Mouse (Mus musculus): ENCODE data around the gene Hist2h4.
"Not testable (repeated sequence)": the region's sequence is repeated elsewhere in the genome, so short reads cannot be mapped to it uniquely, and the experiment has no call there.

Hist2h4 gene

GRCm38 (mm10) chr3:96268776-96269378, 5.8 kb upstream of the Hist2h4 start:
- not testable (repeated sequence) for DNase-seq

GRCm38 (mm10) chr3:96268051-96268775, 5.1 kb upstream of the Hist2h4 start, which contains the start of gene Hist2h3b:
Gene Hist2h3b (plus strand): TSS chr3:96268654.
- DNase-seq: peak; percentile 86

GRCm38 (mm10) chr3:96267541-96267940, 4.4 kb upstream of the Hist2h4 start:
- DNase-seq: no peak

GRCm38 (mm10) chr3:96266132-96266710, 3.1 kb upstream of the Hist2h4 start:
- no peak for DNase-seq

GRCm38 (mm10) chr3:96264404-96264949, 1.4 kb upstream of the Hist2h4 start:
- DNase-seq: no peak

- peak; percentile 46 for DNase-seq
These were observed 670 bp upstream of the Hist2h4 start for GRCm38 (mm10) chr3:96263558-96264403.

- peak; percentile 95 for DNase-seq
These were observed 765 bp downstream of the Hist2h4 start for GRCm38 (mm10) chr3:96262216-96262875.

- no peak for DNase-seq
These were observed 1.5 kb downstream of the Hist2h4 start for GRCm38 (mm10) chr3:96261623-96262022.

- DNase-seq: no peak
These were observed 2.9 kb downstream of the Hist2h4 start for GRCm38 (mm10) chr3:96260220-96260619.

GRCm38 (mm10) chr3:96257190-96257589, 5.9 kb downstream of the Hist2h4 start:
- peak; percentile 44 for DNase-seq

- DNase-seq: peak; percentile 56
These were observed 7.1 kb downstream of the Hist2h4 start for GRCm38 (mm10) chr3:96255926-96256593.

- no peak for DNase-seq
These were observed 8.3 kb downstream of the Hist2h4 start for GRCm38 (mm10) chr3:96254683-96255355.

- no peak for DNase-seq
These were observed 11.3 kb downstream of the Hist2h4 start for GRCm38 (mm10) chr3:96251787-96252186.

GRCm38 (mm10) chr3:96250890-96251289, 12.2 kb downstream of the Hist2h4 start:
- no peak for DNase-seq

GRCm38 (mm10) chr3:96249034-96249345, 14.1 kb downstream of the Hist2h4 start:
- no peak for DNase-seq

GRCm38 (mm10) chr3:96248141-96249033, 14.7 kb downstream of the Hist2h4 start:
- no peak for DNase-seq

GRCm38 (mm10) chr3:96247356-96248140, 15.6 kb downstream of the Hist2h4 start:
- DNase-seq: no peak

GRCm38 (mm10) chr3:96246427-96246856, 16.7 kb downstream of the Hist2h4 start, which contains the start of gene Hist2h3c1:
Gene Hist2h3c1 (plus strand): TSS chr3:96246685.
- not testable (repeated sequence) for DNase-seq

GRCm38 (mm10) chr3:96246018-96246417, 17.1 kb downstream of the Hist2h4 start:
- not testable (repeated sequence) for DNase-seq

All from lung, postnatal 36 days (tissue).